Mouse (Mus musculus): ENCODE data around the gene Cdkl4. TPM values are rescaled to one million over a fixed set of nuclear protein-coding genes. Genes with fewer than 3 reads are reported as not detected.

Cdkl4 gene
- 3.9 and 4.3 TPM in 2 replicates for polyA plus RNA-seq (2016; fragmentation: Nextera tagmentation; extraction: Ambion mirVana)

- 66% methylated on average over 15 of the region's 15 CpGs for WGBS
- Histone ChIP-seq H3K27me3 (no peaks in the 10 kb centered on the region), H3K27ac (peak within 1 kb of the TSS; percentile 19; the same call in 1 of the 2 replicates)
Measured at GRCm38 (mm10) chr17:80577639-80578038, at the start of gene Cdkl4. TSS of gene Cdkl4 (minus strand) at chr17:80577813.

GRCm38 (mm10) chr17:80624979-80625378 is 47.4 kb upstream of the Cdkl4 start:
- Histone ChIP-seq H3K4me2 (replicated peaks) (no peak overlapping the region), H3K9me3 (replicated peaks) (no peaks in the 10 kb centered on the region), H3K36me3 (0 out of 2 replicates have a peak, but pooled peaks cover 5% of the 10 kb centered on the region), H3K27ac (no peak overlapping the region), H3K4me3 (no peak overlapping the region), H3K27me3 (no peaks in the 10 kb centered on the region), H3K9ac (no peak overlapping the region), H3K4me1 (no peaks in the 10 kb centered on the region)
- ATAC-seq (ENCODE audit: low FRiP score) = no peak

More at GRCm38 (mm10) chr17:80577639-80578038, at the start of gene Cdkl4:
- peak within 1 kb of the TSS; percentile 66 for H3K9ac ChIP-seq
- ATAC-seq (ENCODE audit: low FRiP score) = peak; percentile 50
- H3K4me1 ChIP-seq = peaks cover 9% of the 10 kb centered on the region
- H3K36me3 ChIP-seq = peaks cover 8% of the 10 kb centered on the region; the same call in 1 of the 2 replicates
- H3K4me3 ChIP-seq = peak within 1 kb of the TSS; percentile 46
- no peaks in the 10 kb centered on the region for H3K9me3 ChIP-seq (replicated peaks)
- peak within 1 kb of the TSS; percentile 95 for H3K4me2 ChIP-seq (replicated peaks)

DNA sequence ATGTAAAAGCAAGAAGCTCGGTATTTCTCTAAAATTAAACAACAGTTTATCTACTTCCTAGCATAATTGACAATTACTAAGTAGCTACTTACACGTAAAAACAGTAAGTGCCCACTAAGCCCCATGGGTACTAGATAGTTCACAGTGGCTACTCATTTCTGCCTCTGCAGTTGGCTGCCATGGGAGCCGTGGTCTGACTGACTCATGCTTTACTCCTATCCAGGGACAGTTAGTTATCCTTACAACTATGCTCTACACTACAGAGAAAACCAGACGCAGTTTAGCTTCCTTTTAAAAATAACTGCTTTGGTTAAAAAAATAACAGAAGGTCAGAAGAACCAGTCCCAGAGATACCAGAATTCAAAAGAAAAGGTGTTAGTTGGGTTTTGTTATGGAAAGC is 44.1 kb upstream of the Cdkl4 start:
- Histone ChIP-seq H3K36me3 (peaks cover 9% of the 10 kb centered on the region; the same call in 1 of the 2 replicates), H3K27ac (no peak overlapping the region), H3K4me3 (no peak overlapping the region), H3K9ac (no peak overlapping the region), H3K9me3 (replicated peaks) (no peaks in the 10 kb centered on the region), H3K4me1 (0 out of 2 replicates have a peak, but pooled peaks cover 2% of the 10 kb centered on the region), H3K27me3 (no peaks in the 10 kb centered on the region), H3K4me2 (replicated peaks) (no peak overlapping the region)
- no peak for ATAC-seq (ENCODE audit: low FRiP score)
- WGBS = 82% methylated on average over 4 of the region's 4 CpGs

DNA sequence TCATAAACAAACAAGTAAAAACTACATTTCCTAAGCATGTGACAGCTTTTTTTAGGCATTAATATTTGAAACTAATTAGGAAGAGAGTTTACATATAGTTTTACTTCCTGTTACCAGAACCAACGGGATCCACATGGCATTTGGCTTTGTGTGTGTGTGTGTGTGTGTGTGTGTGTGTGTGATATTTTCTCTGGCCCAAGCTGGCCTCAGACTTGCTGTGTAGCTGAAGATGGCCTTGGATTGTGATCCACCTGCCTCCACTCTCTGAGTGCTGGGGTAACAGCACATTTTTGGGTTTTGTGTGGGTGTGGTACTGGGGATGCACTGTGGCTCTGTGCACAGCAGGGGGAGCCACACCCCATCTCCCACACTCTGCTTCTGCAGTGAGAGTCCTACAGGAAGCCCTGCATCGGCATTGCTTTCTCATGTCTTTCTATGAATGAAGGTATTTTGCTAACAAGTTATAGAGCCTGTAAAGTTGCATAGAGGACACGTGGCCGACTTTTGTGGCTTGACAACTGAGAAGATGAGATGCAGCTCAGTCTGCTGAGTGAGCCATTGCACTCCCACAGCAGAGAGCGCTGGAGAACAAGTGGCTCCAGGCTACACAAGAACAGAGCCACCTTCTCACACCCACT is 43.3 kb upstream of the Cdkl4 start:
- H3K4me2 ChIP-seq (replicated peaks) = no peak overlapping the region
- 0 out of 2 replicates have a peak, but pooled peaks cover 2% of the 10 kb centered on the region for H3K4me1 ChIP-seq
- H3K9me3 ChIP-seq (replicated peaks) = no peaks in the 10 kb centered on the region
- 75% methylated on average over 5 of the region's 5 CpGs for WGBS
- H3K27ac ChIP-seq = no peak overlapping the region
- no peak overlapping the region for H3K9ac ChIP-seq
- H3K27me3 ChIP-seq = no peaks in the 10 kb centered on the region
- peak; percentile 74 for ATAC-seq (ENCODE audit: low FRiP score)
- H3K4me3 ChIP-seq = no peak overlapping the region
- H3K36me3 ChIP-seq = peaks cover 9% of the 10 kb centered on the region; the same call in 1 of the 2 replicates

GRCm38 (mm10) chr17:80619556-80619955 is 41.9 kb upstream of the Cdkl4 start:
- WGBS = 88% methylated on average over 13 of the region's 13 CpGs
- ATAC-seq (ENCODE audit: low FRiP score) = no peak
- H3K4me3 ChIP-seq = no peak overlapping the region
- peaks cover 22% of the 10 kb centered on the region for H3K36me3 ChIP-seq
- H3K4me2 ChIP-seq (replicated peaks) = no peak overlapping the region
- H3K27me3 ChIP-seq = no peaks in the 10 kb centered on the region
- H3K9ac ChIP-seq = no peak overlapping the region
- H3K9me3 ChIP-seq (replicated peaks) = no peaks in the 10 kb centered on the region
- H3K4me1 ChIP-seq = 0 out of 2 replicates have a peak, but pooled peaks cover 2% of the 10 kb centered on the region
- H3K27ac ChIP-seq = no peak overlapping the region

DNA sequence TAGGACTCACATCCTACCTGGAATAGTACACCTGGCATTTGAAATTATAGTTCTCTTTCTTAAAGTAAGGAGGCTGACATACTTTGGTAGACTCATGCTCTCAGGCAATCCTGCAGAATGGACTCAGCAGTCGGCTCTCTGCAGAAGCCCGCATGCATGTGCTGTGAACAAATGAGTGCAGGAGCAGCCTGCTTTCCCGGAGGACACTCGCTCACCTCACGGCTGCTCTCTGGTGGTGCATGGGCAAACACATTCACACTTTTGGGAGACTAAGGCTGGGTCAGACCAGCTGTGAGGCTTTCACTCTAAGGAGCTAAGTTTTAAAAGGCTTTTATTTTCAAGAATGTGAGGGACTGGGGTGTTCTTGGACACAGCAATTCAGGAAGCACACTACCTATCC is 41.3 kb upstream of the Cdkl4 start:
- ATAC-seq (ENCODE audit: low FRiP score) = no peak
- H3K27ac ChIP-seq = no peak overlapping the region
- H3K9me3 ChIP-seq (replicated peaks) = no peaks in the 10 kb centered on the region
- H3K27me3 ChIP-seq = no peaks in the 10 kb centered on the region
- H3K4me1 ChIP-seq = 0 out of 2 replicates have a peak, but pooled peaks cover 2% of the 10 kb centered on the region
- no peak overlapping the region for H3K4me3 ChIP-seq
- peaks cover 26% of the 10 kb centered on the region for H3K36me3 ChIP-seq
- H3K4me2 ChIP-seq (replicated peaks) = no peak overlapping the region
- 78% methylated on average over 5 of the region's 5 CpGs for WGBS
- no peak overlapping the region for H3K9ac ChIP-seq

DNA sequence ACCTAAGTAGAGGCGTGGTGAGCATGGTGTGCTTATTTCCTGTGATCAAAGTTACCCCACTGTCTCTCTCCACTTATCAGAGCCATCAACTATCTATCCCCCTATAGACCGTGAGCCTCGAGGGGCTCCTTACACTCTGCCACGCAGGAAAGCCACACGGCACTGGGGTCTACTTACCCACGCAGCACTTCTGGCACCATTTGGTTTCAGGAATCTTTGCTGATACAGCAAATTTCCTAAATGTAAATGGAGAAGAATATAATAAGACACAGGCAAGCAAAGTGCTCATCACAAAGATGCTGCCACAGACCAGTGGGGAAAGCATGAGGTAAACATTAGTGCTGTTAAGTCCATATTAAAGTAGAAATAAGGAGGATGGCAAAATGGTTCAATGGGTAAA is 26.2 kb upstream of the Cdkl4 start:
- Histone ChIP-seq H3K36me3 (peaks cover 76% of the 10 kb centered on the region), H3K4me3 (no peak overlapping the region), H3K27me3 (no peaks in the 10 kb centered on the region), H3K9me3 (replicated peaks) (peaks cover 8% of the 10 kb centered on the region; the same call in 1 of the 2 replicates), H3K4me2 (replicated peaks) (no peak overlapping the region), H3K27ac (no peak overlapping the region), H3K4me1 (no peaks in the 10 kb centered on the region), H3K9ac (no peak overlapping the region)
- ATAC-seq (ENCODE audit: low FRiP score) = no peak
- 97% methylated on average over 6 of the region's 6 CpGs for WGBS

GRCm38 (mm10) chr17:80603079-80603625 is 25.5 kb upstream of the Cdkl4 start:
- peaks cover 70% of the 10 kb centered on the region for H3K36me3 ChIP-seq

GRCm38 (mm10) chr17:80601371-80601770 is 23.8 kb upstream of the Cdkl4 start:
- H3K36me3 ChIP-seq = peaks cover 72% of the 10 kb centered on the region
- H3K9me3 ChIP-seq (replicated peaks) = peaks cover 4% of the 10 kb centered on the region; the same call in 1 of the 2 replicates
- no peak overlapping the region for H3K9ac ChIP-seq
- H3K4me1 ChIP-seq = no peaks in the 10 kb centered on the region
- WGBS = 61% methylated on average over 13 of the region's 13 CpGs
- H3K27me3 ChIP-seq = no peaks in the 10 kb centered on the region
- H3K4me3 ChIP-seq = no peak overlapping the region
- no peak overlapping the region for H3K4me2 ChIP-seq (replicated peaks)
- H3K27ac ChIP-seq = no peak overlapping the region
- ATAC-seq (ENCODE audit: low FRiP score) = no peak

More at GRCm38 (mm10) chr17:80603079-80603625, 25.5 kb upstream of the Cdkl4 start:
- H3K4me1 ChIP-seq = no peaks in the 10 kb centered on the region
- H3K9ac ChIP-seq = no peak overlapping the region
- 91% methylated on average over 19 of the region's 19 CpGs for WGBS
- no peak overlapping the region for H3K27ac ChIP-seq
- ATAC-seq (ENCODE audit: low FRiP score) = no peak
- H3K9me3 ChIP-seq (replicated peaks) = peaks cover 4% of the 10 kb centered on the region; the same call in 1 of the 2 replicates
- no peak overlapping the region for H3K4me2 ChIP-seq (replicated peaks)
- H3K4me3 ChIP-seq = no peak overlapping the region
- no peaks in the 10 kb centered on the region for H3K27me3 ChIP-seq

GRCm38 (mm10) chr17:80583051-80583450 is 5.4 kb upstream of the Cdkl4 start:
- WGBS = 95% methylated on average over 6 of the region's 6 CpGs
- no peak overlapping the region for H3K27ac ChIP-seq

GRCm38 (mm10) chr17:80579901-80580300 is 2.3 kb upstream of the Cdkl4 start:
- no peak for ATAC-seq (ENCODE audit: low FRiP score)
- H3K36me3 ChIP-seq = peaks cover 28% of the 10 kb centered on the region
- WGBS = 79% methylated on average over 6 of the region's 6 CpGs
- H3K4me1 ChIP-seq = peaks cover 9% of the 10 kb centered on the region
- H3K4me2 ChIP-seq (replicated peaks) = no peak overlapping the region
- no peak overlapping the region for H3K4me3 ChIP-seq
- H3K9me3 ChIP-seq (replicated peaks) = no peaks in the 10 kb centered on the region
- H3K27me3 ChIP-seq = no peaks in the 10 kb centered on the region
- H3K9ac ChIP-seq = no peak overlapping the region
- no peak overlapping the region for H3K27ac ChIP-seq

More at GRCm38 (mm10) chr17:80583051-80583450, 5.4 kb upstream of the Cdkl4 start:
- Histone ChIP-seq H3K4me1 (no peaks in the 10 kb centered on the region), H3K9me3 (replicated peaks) (no peaks in the 10 kb centered on the region), H3K4me2 (replicated peaks) (no peak overlapping the region), H3K27me3 (no peaks in the 10 kb centered on the region), H3K36me3 (peaks cover 48% of the 10 kb centered on the region), H3K4me3 (no peak overlapping the region), H3K9ac (no peak overlapping the region)
- ATAC-seq (ENCODE audit: low FRiP score) = no peak

DNA sequence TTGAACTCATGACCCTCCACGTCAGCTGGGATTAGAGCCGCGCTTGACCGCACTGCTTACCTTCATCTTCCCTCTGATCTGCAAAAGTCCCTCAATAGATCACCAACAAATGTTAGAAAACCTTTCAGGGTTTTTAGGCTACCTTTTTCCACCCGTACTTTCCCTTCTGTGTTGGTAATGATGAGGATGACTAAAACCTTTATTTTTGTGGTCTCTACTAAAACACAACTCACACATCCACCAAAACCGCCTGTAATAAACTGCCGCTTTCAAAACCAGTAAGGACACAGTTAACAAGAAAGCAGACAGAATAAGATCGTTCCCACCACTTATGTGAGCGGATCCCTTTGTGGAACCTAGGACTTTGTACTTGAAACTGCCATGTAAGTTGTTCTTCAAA is 1.5 kb upstream of the Cdkl4 start:
- Histone ChIP-seq H3K4me3 (no peak overlapping the region), H3K9me3 (replicated peaks) (no peaks in the 10 kb centered on the region), H3K27me3 (no peaks in the 10 kb centered on the region), H3K36me3 (peaks cover 20% of the 10 kb centered on the region), H3K4me2 (replicated peaks) (no peak overlapping the region), H3K4me1 (peaks cover 9% of the 10 kb centered on the region), H3K9ac (no peak overlapping the region), H3K27ac (no peak overlapping the region)
- no peak for ATAC-seq (ENCODE audit: low FRiP score)
- WGBS = 92% methylated on average over 9 of the region's 9 CpGs

Measured in hindbrain, embryonic 12.5 days (tissue).